Mouse (Mus musculus): Measurements from ENCODE around the gene Armc8.

Armc8 gene

GRCm38 (mm10) chr9:99492634-99493200 is 76.0 kb downstream of the Armc8 start:
- DNase-seq = no peak

- no peak for DNase-seq
Measured at GRCm38 (mm10) chr9:99491050-99491449, 77.6 kb downstream of the Armc8 start.

GRCm38 (mm10) chr9:99487841-99488240 is 80.9 kb downstream of the Armc8 start:
- DNase-seq = no peak

- no peak for DNase-seq
Measured at GRCm38 (mm10) chr9:99487126-99487695, 81.5 kb downstream of the Armc8 start.

GRCm38 (mm10) chr9:99485144-99485543 is 83.6 kb downstream of the Armc8 start:
- no peak for DNase-seq

GRCm38 (mm10) chr9:99484632-99485031 is 84.1 kb downstream of the Armc8 start:
- no peak for DNase-seq

- DNase-seq = no peak
Measured at GRCm38 (mm10) chr9:99483191-99483590, 85.5 kb downstream of the Armc8 start.

- DNase-seq = no peak
Measured at GRCm38 (mm10) chr9:99480764-99481163, 87.9 kb downstream of the Armc8 start.

GRCm38 (mm10) chr9:99479181-99479711 is 89.5 kb downstream of the Armc8 start:
- DNase-seq = peak; percentile 21

- DNase-seq = no peak
Measured at GRCm38 (mm10) chr9:99471334-99471733, 97.4 kb downstream of the Armc8 start.

- no peak for DNase-seq
Measured at GRCm38 (mm10) chr9:99470347-99471092, 98.2 kb downstream of the Armc8 start.

GRCm38 (mm10) chr9:99469681-99470273 is 98.9 kb downstream of the Armc8 start:
- DNase-seq = peak; percentile 16

GRCm38 (mm10) chr9:99468572-99468971 is 100.1 kb downstream of the Armc8 start:
- no peak for DNase-seq

GRCm38 (mm10) chr9:99464876-99465275 is 103.8 kb downstream of the Armc8 start:
- no peak for DNase-seq

GRCm38 (mm10) chr9:99459730-99460129 is 109.0 kb downstream of the Armc8 start:
- DNase-seq = no peak

- peak; percentile 59 for DNase-seq
Measured at GRCm38 (mm10) chr9:99458529-99459208, 110.0 kb downstream of the Armc8 start.

GRCm38 (mm10) chr9:99454211-99454610 is 114.5 kb downstream of the Armc8 start:
- no peak for DNase-seq

GRCm38 (mm10) chr9:99451161-99451560 is 117.5 kb downstream of the Armc8 start, which contains the start of gene Nme9:
TSS of gene Nme9 (plus strand) at chr9:99451475.
- no peak for DNase-seq

- DNase-seq = peak; percentile 42
Measured at GRCm38 (mm10) chr9:99449886-99450647, 118.6 kb downstream of the Armc8 start.

- peak; percentile 19 for DNase-seq
Measured at GRCm38 (mm10) chr9:99447323-99447722, 121.4 kb downstream of the Armc8 start.

GRCm38 (mm10) chr9:99446259-99446658 is 122.4 kb downstream of the Armc8 start:
- no peak for DNase-seq

- DNase-seq = peak; percentile 34
Measured at GRCm38 (mm10) chr9:99444590-99445178, 124.0 kb downstream of the Armc8 start.

All from lung, postnatal 10 days (tissue).